Mouse (Mus musculus) lung, postnatal 0 days (tissue): ENCODE data around the gene Nlrc5.

Experiments
- CTCF ChIP-seq: IDR thresholded peaks from 2 replicates; pipeline ENCODE4 v1.5.1; 2016; ENCODE audit warnings: antibody characterized with exemption, mild to moderate bottlenecking
- EP300 ChIP-seq: IDR thresholded peaks from 2 replicates; pipeline ENCODE4 v1.6.1; 2016; ENCODE audit warnings: antibody characterized with exemption, mild to moderate bottlenecking, control low read depth

DNA sequence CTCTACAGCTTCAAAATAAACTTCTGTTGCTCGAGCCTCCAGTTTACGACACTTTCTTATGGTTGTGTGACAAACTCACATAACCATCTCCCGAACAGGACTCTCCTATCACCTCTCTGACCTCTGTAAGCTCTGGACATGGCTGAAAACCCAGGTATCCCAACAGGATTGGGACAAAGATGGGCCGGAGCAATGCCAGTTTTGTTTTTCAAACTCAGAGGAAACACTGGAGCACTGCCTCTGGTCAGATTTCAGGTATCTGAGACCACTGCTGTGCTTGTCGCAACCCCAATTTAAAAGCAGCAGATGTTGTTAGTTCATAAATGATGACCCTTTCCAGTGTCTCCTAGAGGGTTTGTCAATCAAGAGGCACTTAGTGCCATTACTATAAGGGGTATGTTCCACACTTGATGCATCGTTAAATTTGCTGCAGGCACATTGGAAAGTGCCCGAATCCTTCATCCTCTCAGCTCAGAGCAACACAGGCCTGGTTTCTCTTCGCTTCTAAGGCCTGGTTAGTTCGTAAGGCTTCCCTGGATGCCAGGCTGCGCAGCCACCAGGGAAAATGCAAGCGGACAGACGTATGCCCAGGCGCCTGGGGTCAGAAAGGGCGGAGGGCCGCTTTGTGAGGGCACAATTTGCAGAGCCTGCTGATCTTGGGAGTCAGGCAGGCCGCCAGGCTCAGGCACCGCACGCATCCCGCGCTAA lies 48.5 kb upstream of the Nlrc5 start:
- TF ChIP-seq CTCF (no peak; the same call in 1 of the 2 replicates), EP300 (no peak)
